Mouse (Mus musculus) adrenal gland, postnatal 10 days (tissue): Measurements from ENCODE around the gene Fgfr2. TPM values are rescaled to one million over a fixed set of nuclear protein-coding genes. Genes with fewer than 3 reads are reported as not detected.

Experiments used
- DNase-seq: peaks from one replicate; pipeline ENCODE4 v3.0.0; 2021; ENCODE audit warnings: mixed read lengths
- total RNA-seq, 2 experiments: library from RNA; stranded (reverse); gene quantifications; 2 replicates each; pipeline ENCODE4 v1.2.3; 2021

Fgfr2 gene
- total RNA-seq, 2 experiments from 2014 or later = 128 to 169 TPM

- DNase-seq = no peak
Observed at GRCm38 (mm10) chr7:130577388-130578003, 2545.7 kb downstream of the Fgfr2 start, which contains the start of gene Tacc2. Tacc2 (plus strand) TSS chr7:130577438.

DNA sequence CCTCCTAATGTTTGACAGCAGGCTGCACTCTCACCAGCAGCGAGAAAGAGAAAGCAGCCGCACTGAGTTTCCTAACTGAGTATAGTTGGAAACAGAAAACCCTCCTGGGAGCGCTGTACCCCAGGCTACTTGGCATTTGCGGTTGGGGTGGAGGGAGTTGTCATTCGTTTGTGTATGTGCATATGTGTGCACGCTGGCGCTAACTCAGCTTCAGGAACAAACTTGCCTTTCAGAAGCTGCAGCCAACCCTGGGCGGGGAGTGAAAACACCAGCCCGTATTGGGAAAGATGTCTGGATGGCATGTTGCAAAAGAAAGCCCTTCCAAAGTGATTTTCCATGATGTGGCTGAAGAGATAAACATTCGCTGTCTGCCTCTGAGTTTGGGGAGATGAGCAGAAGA lies 2546.2 kb downstream of the Fgfr2 start:
- DNase-seq = peak; percentile 61

DNA sequence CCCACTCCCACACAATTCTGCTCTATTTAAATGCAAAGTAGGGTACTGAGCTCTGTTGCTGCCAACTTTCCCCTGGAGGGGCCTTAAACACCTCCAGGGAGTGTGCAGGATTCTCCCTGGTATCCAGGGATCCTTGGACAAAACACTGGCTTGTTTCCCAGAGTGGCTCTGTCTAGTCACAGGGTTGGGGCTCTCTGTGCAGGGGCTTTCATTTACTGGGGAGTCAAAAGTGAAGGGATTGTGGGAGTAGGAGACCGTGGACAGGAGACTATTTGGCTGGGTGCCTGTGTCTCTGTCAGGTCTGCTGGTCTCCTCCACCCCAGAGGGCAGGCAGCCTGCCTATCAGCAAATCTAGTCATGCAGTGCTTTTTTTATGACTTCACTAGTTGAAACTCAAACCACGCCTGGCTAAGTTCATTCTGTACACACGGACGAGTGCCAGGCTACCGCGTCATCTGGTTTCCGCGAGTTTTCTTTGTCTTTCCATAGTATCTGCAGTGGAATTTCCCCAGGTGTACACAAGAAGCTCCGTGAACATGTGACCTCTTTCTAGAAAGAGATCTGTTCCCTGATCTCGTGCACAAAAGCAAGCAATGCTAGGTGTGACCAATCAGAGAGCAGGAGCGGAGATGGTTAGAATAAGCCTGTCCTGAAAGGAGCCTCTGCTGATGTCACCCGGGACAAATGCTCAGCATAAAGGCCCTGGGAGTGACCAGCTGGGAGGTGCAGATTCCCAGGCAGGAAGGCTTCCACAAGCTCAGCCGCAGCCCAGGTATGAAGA lies 2548.7 kb downstream of the Fgfr2 start:
- DNase-seq = peak; percentile 23

GRCm38 (mm10) chr7:130573746-130574145 lies 2549.4 kb downstream of the Fgfr2 start:
- DNase-seq = no peak

DNA sequence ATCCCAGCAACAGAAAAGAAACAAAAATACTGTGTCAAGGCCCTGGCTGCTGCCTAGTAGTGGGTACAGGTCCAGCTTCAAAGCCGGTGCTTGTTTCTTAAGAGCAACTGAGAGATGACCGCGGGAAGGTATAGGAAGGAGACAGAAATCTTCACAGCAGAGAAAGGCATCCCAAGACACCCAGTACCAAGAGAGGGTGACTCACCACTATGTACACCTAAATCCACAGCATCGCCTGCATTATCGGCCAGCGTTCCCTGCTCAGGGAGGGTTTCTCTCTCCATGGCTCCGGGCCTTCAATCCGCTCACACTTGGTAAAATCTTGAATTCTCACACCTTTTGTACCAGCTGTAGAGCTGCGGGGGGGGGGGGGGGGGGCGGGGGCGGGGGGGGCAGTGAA lies 2550.3 kb downstream of the Fgfr2 start, which contains the start of gene Nsmce4a:
Gene Nsmce4a (minus strand): TSS at position 298 of the 400 bp plus-strand sequence.
- no peak for DNase-seq

- DNase-seq = no peak
Observed at GRCm38 (mm10) chr7:130570472-130570871, 2552.7 kb downstream of the Fgfr2 start.

- DNase-seq = peak; percentile 52
Observed at GRCm38 (mm10) chr7:130568783-130569436, 2554.2 kb downstream of the Fgfr2 start.

- no peak for DNase-seq
Observed at GRCm38 (mm10) chr7:130564596-130564995, 2558.6 kb downstream of the Fgfr2 start.

DNA sequence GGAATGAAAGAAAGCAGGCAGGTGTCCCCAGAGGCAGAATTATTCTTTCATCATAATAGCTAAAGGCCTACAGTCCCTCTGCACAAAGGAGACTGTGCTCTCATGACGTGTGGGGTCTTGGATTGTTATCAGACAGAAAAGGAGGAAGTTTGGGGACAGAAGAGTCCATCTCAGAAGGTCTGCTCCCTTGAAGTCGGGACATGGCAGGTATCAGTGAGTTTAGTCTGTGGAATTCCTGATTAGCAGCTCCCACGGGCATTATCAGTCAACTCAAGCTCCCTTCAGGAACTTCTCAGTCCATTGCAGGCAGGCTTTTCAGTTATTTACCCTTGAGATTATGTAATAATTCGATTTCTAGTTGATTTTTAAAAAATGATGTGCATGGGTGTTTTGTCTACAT lies 2559.3 kb downstream of the Fgfr2 start:
- DNase-seq = no peak

GRCm38 (mm10) chr7:130563276-130563675 lies 2559.9 kb downstream of the Fgfr2 start:
- DNase-seq = no peak

DNA sequence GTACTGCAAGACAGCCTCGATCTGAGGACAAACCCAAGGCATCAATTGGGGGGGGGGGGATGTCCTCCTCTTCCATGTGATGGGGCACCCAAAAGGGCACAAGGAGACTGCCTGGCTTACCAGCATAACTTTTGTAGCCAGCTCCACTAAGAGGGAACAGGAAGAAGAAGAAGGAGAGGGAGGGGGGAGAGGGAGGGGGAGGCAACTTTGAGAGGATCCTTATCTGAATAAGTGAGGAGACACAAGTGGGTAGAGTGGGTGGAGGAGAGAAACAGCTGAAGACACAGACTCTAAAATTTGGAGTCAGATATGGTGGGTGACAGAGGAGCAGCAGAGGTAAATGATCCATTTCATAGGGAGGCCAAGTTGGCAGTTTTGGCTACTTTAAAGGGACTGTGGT lies 2562.2 kb downstream of the Fgfr2 start:
- no peak for DNase-seq

DNA sequence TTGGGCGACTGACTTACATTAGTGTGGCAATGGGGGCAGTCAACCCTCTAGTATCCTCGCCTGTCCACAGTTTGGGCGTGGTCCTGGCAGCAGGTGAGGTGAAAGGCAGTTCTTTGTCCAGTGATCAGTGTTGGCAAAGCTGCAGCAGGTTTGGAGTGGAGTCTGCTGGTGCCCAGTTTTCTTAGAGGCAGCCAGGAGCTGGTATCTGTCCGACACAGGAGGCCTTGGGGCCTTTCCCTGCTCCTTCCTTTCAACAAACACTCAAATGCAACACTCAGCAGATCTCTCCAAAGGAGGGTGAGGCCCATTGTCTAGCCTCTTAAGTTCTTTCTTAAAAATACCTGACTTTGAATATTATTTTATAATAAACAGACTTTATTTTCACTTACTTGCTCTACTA lies 2564.6 kb downstream of the Fgfr2 start:
- DNase-seq = no peak

DNA sequence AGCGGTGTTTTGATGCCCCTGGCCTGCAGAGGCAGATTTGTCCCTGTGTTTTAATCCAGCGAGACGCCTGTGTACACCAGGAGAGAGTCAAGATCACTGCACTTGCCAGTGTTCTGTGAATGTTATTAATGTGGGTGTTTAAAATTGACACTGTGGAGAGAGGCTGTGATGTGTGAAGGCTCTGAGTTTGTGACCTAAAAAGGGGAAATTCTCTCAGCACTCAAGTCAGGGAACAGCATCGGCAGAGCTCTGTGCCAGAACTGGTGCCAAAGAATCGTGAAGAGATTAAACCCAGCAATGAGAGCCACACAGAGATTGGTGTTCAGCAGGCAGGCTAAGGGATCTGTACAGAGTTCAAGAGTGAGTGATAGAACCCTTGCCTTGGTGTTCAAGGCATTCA lies 2567.6 kb downstream of the Fgfr2 start:
- no peak for DNase-seq

DNA sequence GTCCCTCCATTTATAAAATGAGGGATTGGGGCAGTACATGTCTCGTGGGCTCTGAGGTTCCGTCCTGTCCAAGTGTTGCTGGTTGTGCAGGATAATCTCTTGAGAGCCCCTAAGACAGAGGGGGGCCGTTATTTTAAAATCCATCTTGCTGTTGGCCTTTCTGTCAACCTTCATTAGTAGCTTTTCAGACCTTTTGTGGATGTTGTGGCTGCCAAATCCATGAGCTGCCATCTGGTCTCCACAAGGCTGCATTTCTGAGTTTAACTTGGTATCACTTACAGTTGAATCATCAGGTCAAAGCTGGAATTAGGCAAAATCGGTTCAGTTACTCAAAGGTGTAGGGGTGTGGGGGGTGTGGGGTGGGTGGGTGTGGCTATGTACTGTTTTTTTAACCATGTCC lies 2569.8 kb downstream of the Fgfr2 start:
- no peak for DNase-seq

DNA sequence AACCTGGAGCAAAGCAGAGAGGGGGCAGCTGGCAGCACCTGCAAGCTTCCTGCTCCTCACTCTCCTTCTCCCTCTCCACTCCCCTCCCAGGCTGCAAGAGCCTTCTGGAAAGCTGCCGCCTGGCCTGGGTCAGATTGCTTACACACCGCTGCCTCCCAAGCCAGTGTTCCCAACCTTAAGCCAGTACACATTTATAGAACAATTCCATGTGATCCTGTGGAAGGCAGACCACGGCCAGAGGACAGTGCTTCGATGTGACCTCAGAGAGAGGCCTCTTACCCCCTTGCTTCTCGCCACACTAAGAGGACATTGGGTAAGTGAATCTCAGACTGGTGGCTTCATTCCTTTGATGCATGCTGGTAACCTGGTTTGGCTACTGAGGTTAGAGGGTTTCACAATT lies 2570.4 kb downstream of the Fgfr2 start:
- no peak for DNase-seq

DNA sequence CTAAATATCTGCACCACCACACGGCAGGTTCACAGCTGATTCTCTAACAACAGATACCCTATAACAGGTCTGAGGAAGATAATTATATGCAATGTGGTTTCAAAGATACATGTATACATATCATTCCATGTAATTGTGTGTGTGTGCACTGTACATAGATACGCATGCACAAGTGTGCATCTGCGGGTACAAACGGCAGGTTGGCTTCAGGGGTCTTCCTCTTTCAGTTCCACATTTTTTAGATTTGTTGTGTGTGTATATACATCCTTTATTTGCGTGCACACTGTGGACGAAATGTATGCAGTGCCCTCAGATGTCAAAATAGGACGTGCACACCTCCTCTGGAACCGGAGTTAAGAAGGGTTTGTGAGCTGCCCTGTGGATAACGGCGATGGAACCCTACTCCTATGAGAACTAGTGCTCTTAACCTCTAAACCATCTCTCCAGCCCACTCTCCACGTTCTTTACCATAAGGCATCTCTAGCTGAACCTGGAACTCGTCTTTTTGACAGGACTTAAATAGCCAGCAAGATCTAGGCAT lies 2575.4 kb downstream of the Fgfr2 start:
- no peak for DNase-seq

DNA sequence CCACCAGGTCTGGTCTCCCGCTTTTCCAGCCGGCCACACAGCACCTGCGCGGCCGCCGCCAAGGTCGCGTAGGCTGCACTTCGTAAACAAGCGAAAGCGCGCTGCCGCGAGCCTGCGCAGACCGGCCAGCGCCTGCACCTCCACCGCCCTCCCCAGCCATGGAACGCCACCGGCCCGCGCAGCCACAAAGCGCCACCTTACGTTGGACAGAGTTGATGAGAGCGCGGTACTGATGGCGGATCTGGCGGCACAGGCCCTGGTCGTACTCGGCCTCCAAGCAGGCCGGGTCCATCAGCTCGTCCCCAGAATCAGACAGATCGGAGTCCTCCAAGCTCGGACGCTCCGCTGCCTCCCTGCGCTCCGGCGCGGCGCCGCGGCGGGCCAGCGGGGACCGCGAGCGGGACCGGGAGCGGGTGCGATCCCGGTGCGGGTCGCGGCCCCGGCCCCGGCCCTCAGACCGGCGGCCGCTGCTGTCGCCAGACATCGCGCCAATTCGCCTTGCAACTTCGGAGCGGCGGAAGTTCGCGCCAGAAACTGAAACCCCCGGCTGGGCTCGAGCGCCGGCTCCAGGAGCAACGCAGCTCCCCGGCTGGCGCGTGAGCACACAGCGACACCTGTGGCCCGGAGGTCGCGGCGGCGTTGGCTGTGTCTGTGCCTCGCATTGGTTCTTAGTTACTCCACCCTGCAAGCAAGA lies 2576.2 kb downstream of the Fgfr2 start:
- DNase-seq = peak; percentile 96

DNA sequence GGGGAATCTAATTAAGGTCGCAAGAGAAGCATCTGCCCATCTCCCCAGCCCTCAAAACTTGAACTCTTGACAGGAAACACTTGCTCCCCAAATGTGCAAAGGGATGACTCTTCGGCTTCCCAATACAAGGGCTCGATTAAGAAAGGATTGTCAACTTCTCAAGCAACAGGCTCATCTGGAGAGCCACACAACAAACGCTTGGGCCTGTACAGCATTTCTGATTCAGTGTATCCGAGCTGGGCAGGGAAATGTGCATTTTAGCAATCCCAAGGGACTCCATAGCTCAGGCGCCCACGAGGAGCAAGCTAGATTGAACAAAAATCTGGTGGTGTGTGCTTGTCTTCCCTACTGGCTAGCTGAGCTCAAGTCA lies 2576.7 kb downstream of the Fgfr2 start:
- no peak for DNase-seq

GRCm38 (mm10) chr7:130545893-130546292 lies 2577.3 kb downstream of the Fgfr2 start:
- DNase-seq = no peak

DNA sequence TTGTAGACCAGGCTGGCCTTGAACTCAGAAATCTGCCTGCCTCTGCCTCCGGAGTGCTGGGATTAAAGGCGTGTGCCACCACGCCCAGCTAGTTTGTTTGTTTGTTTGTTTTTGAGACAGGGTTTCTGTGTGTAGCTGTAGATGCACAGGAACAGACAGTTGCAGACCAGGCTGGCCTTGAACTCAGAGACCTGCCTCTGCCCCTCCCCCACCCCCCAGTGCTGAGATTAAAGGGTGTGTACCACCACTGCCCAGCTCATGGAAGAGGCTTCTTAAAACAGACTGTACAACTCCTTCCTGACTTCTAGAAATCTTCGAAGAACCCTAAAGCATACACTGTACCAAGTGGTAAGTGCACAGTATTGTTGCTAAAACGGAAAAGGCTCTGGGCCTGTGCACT lies 2577.7 kb downstream of the Fgfr2 start:
- no peak for DNase-seq

GRCm38 (mm10) chr7:130543181-130543580 lies 2580.0 kb downstream of the Fgfr2 start:
- DNase-seq = no peak

DNA sequence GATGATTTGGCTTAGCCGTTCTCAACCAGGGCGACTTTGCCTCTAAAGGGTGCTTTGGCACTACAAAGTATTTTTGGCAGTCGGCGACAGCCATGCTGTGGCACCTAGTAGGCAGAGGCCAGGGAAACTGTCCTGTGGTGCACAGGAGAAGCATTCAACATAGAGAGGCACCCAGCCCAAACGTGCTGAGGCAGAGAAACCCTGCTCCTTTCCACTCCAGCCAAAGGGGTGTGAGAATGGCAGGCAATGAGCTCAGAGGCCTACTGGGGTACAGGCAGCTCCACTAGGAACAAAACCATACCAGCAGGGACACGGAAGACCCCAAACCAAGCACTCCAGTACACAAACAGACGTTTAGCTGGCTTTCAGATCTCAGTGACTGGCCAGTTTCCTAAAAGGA lies 2583.0 kb downstream of the Fgfr2 start:
- no peak for DNase-seq
